In genomic region chr6:129212421-129213195, GRCm38 (mm10) we compare ENCODE assay signal across 14 mouse cellular contexts. TPM values are rescaled to one million over a fixed set of nuclear protein-coding genes. Genes with fewer than 3 reads are reported as not detected.
DNase-seq lines count a peak whose midpoint lies in the region; ATAC-seq and TF ChIP-seq lines count a peak whose summit lies in the region.
"Had no signal": no experiment of that assay in that cellular context is flagged by ENCODE, and none has a peak within 500 bp of the region (broad histone marks: within the 10 kb centered on the region; RNA-seq: fewer than 3 reads in every experiment).

No protein-coding gene starts in this region.

- no peak overlapping the region for H3K4me3 ChIP-seq in liver, embryonic 14.5 days (ENCODE audit: insufficient read depth in 1 of 2, low read depth in 2 of 2, low read length in 2 of 2)
- H3K4me3 ChIP-seq: forebrain, embryonic 13.5 days; hindbrain, embryonic 13.5 days; limb, embryonic 12.5 days; myocyte had no signal

- no peak for TF ChIP-seq EP300 in liver, embryonic 14.5 days (IDR thresholded peaks at IDR 0.05; ENCODE audit: low read depth)

- ATAC-seq in liver, embryonic 14.5 days (ENCODE audit: insufficient read depth) = peak; percentile 19; the same call in 1 of the 2 replicates
- no peak for ATAC-seq in cerebellum, adult (ENCODE audit: insufficient number of reproducible peaks, low FRiP score, low TSS enrichment)
- ATAC-seq: forebrain, embryonic 13.5 days had no signal

- H3K9me3 ChIP-seq in liver, embryonic 14.5 days (ENCODE audit: control insufficient read depth, low read length) = no peaks in the 10 kb centered on the region
- H3K9me3 ChIP-seq: forebrain, embryonic 13.5 days; limb, embryonic 12.5 days had no signal

- peak; percentile 92 for DNase-seq in heart, adult 11 months
- no peak for DNase-seq in heart, postnatal 25 days (ENCODE audit: low spot score)
- peak; percentile 90 for DNase-seq in NIH3T3 (ENCODE audit: low read depth)
- peak; percentile 68 for DNase-seq in kidney, adult 18-20 months
- DNase-seq in liver, embryonic 14.5 days (ENCODE audit: low read depth in 3 of 3, low spot score in 3 of 3) = no peak
- no peak for DNase-seq in right cerebral cortex, adult 18-20 months
- DNase-seq in frontal cortex, postnatal 14 days (ENCODE audit: low spot score in 2 of 2) = no peak
- DNase-seq: adrenal gland, adult 8-10 months; B cell, adult 2 months had no signal

- no peak overlapping the region for H3K4me2 ChIP-seq in liver, embryonic 14.5 days (ENCODE audit: low read depth)
- H3K4me2 ChIP-seq: forebrain, embryonic 13.5 days; hindbrain, embryonic 13.5 days; limb, embryonic 12.5 days had no signal

- H3K4me1 ChIP-seq in liver, embryonic 14.5 days (replicated peaks; ENCODE audit: control insufficient read depth in 2 of 2, insufficient read depth in 2 of 2, low read length in 1 of 2) = peaks cover 0 to 11% of the 10 kb centered on the region in 2 experiments; a peak in 3 of 4 replicates
- H3K4me1 ChIP-seq: forebrain, embryonic 13.5 days; hindbrain, embryonic 13.5 days; limb, embryonic 12.5 days had no signal

- no peaks in the 10 kb centered on the region for H3K36me3 ChIP-seq in liver, embryonic 14.5 days (replicated peaks; ENCODE audit: control insufficient read depth, insufficient read depth, low read depth)
- H3K36me3 ChIP-seq: hindbrain, embryonic 13.5 days; limb, embryonic 12.5 days had no signal

- intact Hi-C loops in heart, postnatal 25 days (cut with DNase I) = no loop called here

- TF ChIP-seq CTCF in liver, embryonic 14.5 days (IDR thresholded peaks at IDR 0.05; ENCODE audit: low read depth) = no peak

- H3K27ac ChIP-seq in liver, embryonic 14.5 days = no peak overlapping the region
- H3K27ac ChIP-seq: forebrain, embryonic 13.5 days; hindbrain, embryonic 13.5 days; limb, embryonic 12.5 days had no signal

- no peaks in the 10 kb centered on the region for H3K27me3 ChIP-seq in liver, embryonic 14.5 days (ENCODE audit: control insufficient read depth, insufficient read depth, low read length)
- H3K27me3 ChIP-seq: forebrain, embryonic 13.5 days; hindbrain, embryonic 13.5 days; limb, embryonic 12.5 days had no signal

- H3K9ac ChIP-seq in liver, embryonic 14.5 days (replicated peaks) = no peak overlapping the region
- H3K9ac ChIP-seq: forebrain, embryonic 13.5 days; hindbrain, embryonic 13.5 days; limb, embryonic 12.5 days had no signal

RNA-seq across cellular contexts. Expression of gene Clec2d, which starts 32.2 kb away (rescaled TPM):
- total RNA-seq in heart, postnatal 25 days (2021) = 10 to 100 TPM; 36.3 to 40.3 TPM
- 2.1 and 6.6 TPM in 2 replicates for polyA plus RNA-seq in liver, embryonic 14.5 days (2012; rRNA removed)
- polyA plus RNA-seq in liver, embryonic 14.5 days (2014; fragmentation: Nextera tagmentation; extraction: Ambion mirVana) = 0.19 and 0.22 TPM in 2 replicates
- polyA plus RNA-seq: forebrain, embryonic 13.5 days; hindbrain, embryonic 13.5 days had no signal

Comparison
In these comparisons a context has a peak if more than half of its experiments do, and no peak if none do; other contexts are left out.
1. DNase-seq: peak in heart, adult 11 months (single experiment), NIH3T3 (single experiment) and kidney, adult 18-20 months (single experiment); none in heart, postnatal 25 days (single experiment), liver, embryonic 14.5 days (0 of 3), right cerebral cortex, adult 18-20 months (single experiment) and frontal cortex, postnatal 14 days (0 of 2).